In genomic region chr7:136377259-136377658, GRCm38 (mm10) we compare ENCODE assay signal across 15 mouse cellular contexts.
DNase-seq lines count a peak whose midpoint lies in the region; ATAC-seq and TF ChIP-seq lines count a peak whose summit lies in the region.
"Had no signal": no experiment of that assay in that cellular context is flagged by ENCODE, and none has a peak within 500 bp of the region (broad histone marks: within the 10 kb centered on the region; RNA-seq: fewer than 3 reads in every experiment).

No protein-coding gene starts in this region.

- WGBS in heart, embryonic 13.5 days, result 56% methylated on average over 3 of the region's 3 CpGs
- WGBS in kidney, postnatal 0 days, result 67% methylated on average over 3 of the region's 3 CpGs
- WGBS in kidney, embryonic 15.5 days, result 76% methylated on average over 3 of the region's 3 CpGs
- WGBS in embryonic facial prominence, embryonic 13.5 days, result 80% methylated on average over 3 of the region's 3 CpGs
- 30% methylated on average over 3 of the region's 3 CpGs for WGBS in liver, embryonic 13.5 days (ENCODE audit: insufficient replicate concordance)

- no peak overlapping the region for H3K4me2 ChIP-seq in heart, embryonic 13.5 days
- H3K4me2 ChIP-seq in kidney, postnatal 0 days (ENCODE audit: low read length), result no peak overlapping the region
- H3K4me2 ChIP-seq in kidney, embryonic 15.5 days, result no peak overlapping the region
- H3K4me2 ChIP-seq in embryonic facial prominence, embryonic 13.5 days, result no peak overlapping the region
- no peak overlapping the region for H3K4me2 ChIP-seq in liver, embryonic 13.5 days
- H3K4me2 ChIP-seq: forebrain, embryonic 12.5 days; hindbrain, embryonic 13.5 days; stomach, embryonic 15.5 days had no signal

- peak overlapping the region; percentile 70 for H3K27ac ChIP-seq in heart, embryonic 13.5 days (replicated peaks)
- H3K27ac ChIP-seq in kidney, postnatal 0 days, result no peak overlapping the region
- no peak overlapping the region; the same call in 1 of the 2 replicates for H3K27ac ChIP-seq in kidney, embryonic 15.5 days
- H3K27ac ChIP-seq in embryonic facial prominence, embryonic 13.5 days, result 0 out of 2 replicates have a peak overlapping the region, but pooled peaks have one; percentile 41
- H3K27ac ChIP-seq in liver, embryonic 13.5 days, result no peak overlapping the region
- H3K27ac ChIP-seq: forebrain, embryonic 12.5 days; hindbrain, embryonic 13.5 days; stomach, embryonic 15.5 days had no signal

- ATAC-seq in heart, embryonic 13.5 days (ENCODE audit: extremely low read depth, insufficient number of reproducible peaks, low FRiP score, low TSS enrichment), result no peak
- ATAC-seq in kidney, postnatal 0 days (replicated peaks; ENCODE audit: low FRiP score, low read depth), result no peak
- no peak for ATAC-seq in kidney, embryonic 15.5 days (replicated peaks; ENCODE audit: low FRiP score)
- ATAC-seq in embryonic facial prominence, embryonic 13.5 days (ENCODE audit: insufficient number of reproducible peaks, insufficient read depth, low FRiP score, low TSS enrichment, low read depth), result no peak
- ATAC-seq in liver, embryonic 13.5 days (ENCODE audit: low read depth), result peak; percentile 80

- H3K36me3 ChIP-seq in heart, embryonic 13.5 days, result no peaks in the 10 kb centered on the region
- no peaks in the 10 kb centered on the region for H3K36me3 ChIP-seq in kidney, postnatal 0 days (ENCODE audit: insufficient read depth, low read length)
- H3K36me3 ChIP-seq in kidney, embryonic 15.5 days, result no peaks in the 10 kb centered on the region
- no peaks in the 10 kb centered on the region for H3K36me3 ChIP-seq in embryonic facial prominence, embryonic 13.5 days
- no peaks in the 10 kb centered on the region for H3K36me3 ChIP-seq in liver, embryonic 13.5 days
- H3K36me3 ChIP-seq: forebrain, embryonic 12.5 days; hindbrain, embryonic 13.5 days; stomach, embryonic 15.5 days had no signal

- no peak overlapping the region for H3K9ac ChIP-seq in heart, embryonic 13.5 days
- no peak overlapping the region for H3K9ac ChIP-seq in kidney, postnatal 0 days (ENCODE audit: low read depth, low read length)
- H3K9ac ChIP-seq in kidney, embryonic 15.5 days, result no peak overlapping the region
- no peak overlapping the region for H3K9ac ChIP-seq in embryonic facial prominence, embryonic 13.5 days
- H3K9ac ChIP-seq in liver, embryonic 13.5 days, result no peak overlapping the region
- H3K9ac ChIP-seq: forebrain, embryonic 12.5 days; hindbrain, embryonic 13.5 days; stomach, embryonic 15.5 days had no signal

- DNase-seq in heart, postnatal 14 days, result no peak
- DNase-seq in kidney, postnatal 0 days (ENCODE audit: low spot score), result peak; percentile 33
- DNase-seq in liver, embryonic 13.5 days, result no peak
- DNase-seq in T-cell, adult 2 months (ENCODE audit: low spot score), result no peak
- DNase-seq in c-Kit-positive CD71-positive TER-119-positive erythroid progenitor cells, embryonic 14.5 days (ENCODE audit: low spot score), result no peak
- DNase-seq: cerebellum, postnatal 14 days; kidney, adult 9 months; midbrain, embryonic 14.5 days; thymus, postnatal 25 days had no signal

- peaks cover 44% of the 10 kb centered on the region for H3K4me1 ChIP-seq in heart, embryonic 13.5 days
- no peaks in the 10 kb centered on the region for H3K4me1 ChIP-seq in kidney, postnatal 0 days (replicated peaks; ENCODE audit: insufficient read depth, low read length)
- H3K4me1 ChIP-seq in kidney, embryonic 15.5 days, result peaks cover 22% of the 10 kb centered on the region
- H3K4me1 ChIP-seq in embryonic facial prominence, embryonic 13.5 days, result peaks cover 35% of the 10 kb centered on the region
- H3K4me1 ChIP-seq in liver, embryonic 13.5 days (replicated peaks), result no peaks in the 10 kb centered on the region
- H3K4me1 ChIP-seq: forebrain, embryonic 12.5 days had no signal

- intact Hi-C loops in heart, postnatal 14 days (cut with DNase I), result no loop called here

- H3K4me3 ChIP-seq in heart, embryonic 13.5 days, result no peak overlapping the region
- no peak overlapping the region for H3K4me3 ChIP-seq in kidney, postnatal 0 days (replicated peaks; ENCODE audit: low read depth, low read length)
- H3K4me3 ChIP-seq in kidney, embryonic 15.5 days (replicated peaks), result no peak overlapping the region
- H3K4me3 ChIP-seq in embryonic facial prominence, embryonic 13.5 days, result no peak overlapping the region
- no peak overlapping the region for H3K4me3 ChIP-seq in liver, embryonic 13.5 days (replicated peaks)
- H3K4me3 ChIP-seq: forebrain, embryonic 12.5 days; hindbrain, embryonic 13.5 days; stomach, embryonic 15.5 days had no signal

- H3K9me3 ChIP-seq in heart, embryonic 13.5 days, result no peaks in the 10 kb centered on the region
- no peaks in the 10 kb centered on the region for H3K9me3 ChIP-seq in kidney, postnatal 0 days (replicated peaks; ENCODE audit: low read length)
- H3K9me3 ChIP-seq in kidney, embryonic 15.5 days (replicated peaks), result no peaks in the 10 kb centered on the region
- H3K9me3 ChIP-seq in embryonic facial prominence, embryonic 13.5 days, result no peaks in the 10 kb centered on the region
- no peaks in the 10 kb centered on the region for H3K9me3 ChIP-seq in liver, embryonic 13.5 days (replicated peaks)
- H3K9me3 ChIP-seq: forebrain, embryonic 12.5 days; hindbrain, embryonic 13.5 days; stomach, embryonic 15.5 days had no signal

- TF ChIP-seq CTCF in kidney, postnatal 0 days (IDR thresholded peaks at IDR 0.05; ENCODE audit: low read depth), result peak; percentile 34; the same call in 1 of the 2 replicates

- H3K27me3 ChIP-seq in heart, embryonic 13.5 days (replicated peaks), result no peaks in the 10 kb centered on the region; the same call in 1 of the 2 replicates
- no peaks in the 10 kb centered on the region for H3K27me3 ChIP-seq in kidney, postnatal 0 days (ENCODE audit: insufficient read depth, low read length)
- H3K27me3 ChIP-seq in kidney, embryonic 15.5 days, result 0 out of 2 replicates have a peak, but pooled peaks cover 3% of the 10 kb centered on the region
- no peaks in the 10 kb centered on the region; the same call in 1 of the 2 replicates for H3K27me3 ChIP-seq in embryonic facial prominence, embryonic 13.5 days
- H3K27me3 ChIP-seq in liver, embryonic 13.5 days, result no peaks in the 10 kb centered on the region
- H3K27me3 ChIP-seq: hindbrain, embryonic 13.5 days; stomach, embryonic 15.5 days had no signal

Comparison
In these comparisons a context has a peak if more than half of its experiments do, and no peak if none do; other contexts are left out.
1. H3K27ac ChIP-seq: peak in heart, embryonic 13.5 days (single experiment) and embryonic facial prominence, embryonic 13.5 days (single experiment); none in kidney, postnatal 0 days (single experiment), kidney, embryonic 15.5 days (single experiment) and liver, embryonic 13.5 days (single experiment).